Mouse (Mus musculus) cerebellum, adult 2 months (tissue): ENCODE results near the gene Gm21698. TPM values are rescaled to one million over a fixed set of nuclear protein-coding genes. Genes with fewer than 3 reads are reported as not detected.
A peak's percentile ranks its signal among the peaks of the same experiment; 100 is the strongest.
"Not testable (repeated sequence)": the region's sequence is repeated elsewhere in the genome, so short reads cannot be mapped to it uniquely, and the experiment has no call there.

ENCODE experiments used
- DNase-seq, 2 experiments: peaks; one replicate each; pipeline ENCODE4 v3.0.0; 2021
- H3K27ac ChIP-seq: fragments of 200-500 bp; 2 replicates; pipeline ENCODE4 v1.5.1; 2012; ENCODE audit warnings: low read length, control low read depth, inconsistent platforms; ENCODE audit not compliant: insufficient read depth
- H3K27me3 ChIP-seq: fragments of 200-500 bp; 2 replicates; pipeline ENCODE4 v1.6.1; 2012; ENCODE audit warnings: inconsistent platforms, mild to moderate bottlenecking, low read length, moderate library complexity; ENCODE audit not compliant: control insufficient read depth, insufficient read depth
- H3K4me1 ChIP-seq: fragments of 200-500 bp; 2 replicates; pipeline ENCODE4 v1.6.1; 2011; ENCODE audit warnings: low read length; ENCODE audit not compliant: control insufficient read depth, insufficient read depth
- H3K4me3 ChIP-seq: fragments of 200-500 bp; replicated peaks from 2 replicates; pipeline ENCODE3; 2011; ENCODE audit warnings: mild to moderate bottlenecking, low read depth, low read length, control low read depth; ENCODE audit not compliant: insufficient read depth
- CTCF ChIP-seq: fragments of 200-500 bp; IDR thresholded peaks from 2 replicates; pipeline ENCODE4 v1.5.1; 2011; ENCODE audit warnings: low read depth, mild to moderate bottlenecking, control low read depth, low read length, moderate library complexity, borderline replicate concordance; ENCODE audit not compliant: insufficient read depth
- WGBS: fragments of 180-500 bp; shearing (Covaris S2); methylation state at CpG from one replicate; pipeline ENCODE4 v1.1.7; 2018; 5-methylcytosine and 5-hydroxymethylcytosine counted together
- polyA plus RNA-seq: library from polyadenylated mRNA; depleted of rRNA; stranded (reverse); fragments of >200 nt; gene quantifications from 2 replicates; pipeline ENCODE4 v1.2.3, GENCODE M21; 2012; rRNA removed

The Gm21698 gene
- 0.03 and 0.25 TPM in 2 replicates for polyA plus RNA-seq

GRCm38 (mm10) chr5:25988550-25988949 lies at the start of gene Gm21698:
TSS of gene Gm21698 (minus strand) at chr5:25988650.
- H3K4me1 ChIP-seq, H3K4me3 ChIP-seq, H3K27me3 ChIP-seq, H3K27ac ChIP-seq, DNase-seq: not testable (repeated sequence)
- no CpG with 5 or more reads among the region's 3 CpGs for WGBS

- H3K27me3 ChIP-seq, H3K4me3 ChIP-seq, H3K27ac ChIP-seq, H3K4me1 ChIP-seq, DNase-seq: not testable (repeated sequence)
- no CpG with 5 or more reads among the region's 3 CpGs for WGBS
These were observed 34.4 kb upstream of the Gm21698 start, which contains the start of gene Gm5862 for GRCm38 (mm10) chr5:26022816-26023215. TSS of gene Gm5862 (minus strand) at chr5:26022916.

- not testable (repeated sequence) for H3K27me3 ChIP-seq, H3K4me3 ChIP-seq, H3K4me1 ChIP-seq, H3K27ac ChIP-seq
- peak in 1 of 2 experiments; percentile 4 for DNase-seq
- 15% methylated on average over 7 of the region's 7 CpGs for WGBS
These were observed 19.2 kb upstream of the Gm21698 start for GRCm38 (mm10) chr5:26007697-26008096.

DNA sequence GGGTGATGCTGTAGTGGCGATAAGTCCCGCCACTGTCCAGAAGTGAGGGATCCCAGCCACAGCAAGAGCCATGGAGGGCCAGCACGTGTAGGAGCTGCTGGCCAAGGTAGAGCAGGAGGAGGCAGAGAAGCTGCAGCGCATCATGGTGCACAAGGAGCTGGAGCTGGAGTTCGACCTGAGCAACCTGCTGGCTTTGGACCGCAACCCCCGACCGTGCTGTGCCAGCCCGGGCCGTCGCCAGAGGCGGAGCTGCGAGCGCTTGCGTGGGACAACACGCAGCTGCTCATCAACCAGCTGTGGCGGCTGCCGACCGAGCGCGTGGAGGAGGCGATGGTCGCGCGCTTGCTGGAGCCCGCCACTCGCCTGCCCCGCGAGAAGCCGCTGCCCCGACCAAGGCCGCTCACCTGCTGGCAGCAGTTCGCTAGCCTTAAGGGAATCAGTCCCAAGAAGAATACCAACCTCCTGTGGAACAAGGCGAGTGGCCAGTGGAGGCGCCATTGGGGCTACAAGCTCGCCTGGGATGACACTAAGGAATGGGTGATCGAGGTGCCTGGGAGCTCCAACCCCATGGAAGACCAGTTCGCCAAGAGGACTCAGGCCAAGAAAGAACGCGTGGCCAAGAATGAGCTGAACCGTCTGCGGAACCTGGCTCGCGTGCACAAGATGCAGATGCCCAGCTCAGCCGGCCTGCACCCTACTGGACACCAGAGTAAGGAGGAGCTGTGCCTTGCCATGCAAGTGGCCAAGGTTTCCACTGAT lies 18.7 kb upstream of the Gm21698 start:
- not testable (repeated sequence) for H3K4me1 ChIP-seq, H3K27me3 ChIP-seq, H3K27ac ChIP-seq
- TF ChIP-seq CTCF = peak; percentile 25; the same call in 1 of the 2 replicates
- peak; percentile 59 to 65 for DNase-seq
- WGBS = 9% methylated on average over 45 of the region's 45 CpGs
- peak overlapping the region; percentile 33 for H3K4me3 ChIP-seq

- DNase-seq, H3K27me3 ChIP-seq, H3K4me3 ChIP-seq, H3K27ac ChIP-seq, H3K4me1 ChIP-seq: not testable (repeated sequence)
- WGBS = 100% methylated on average over 1 of the region's 2 CpGs
These were observed 16.2 kb upstream of the Gm21698 start, which contains the start of gene Gm1979 for GRCm38 (mm10) chr5:26004698-26005097. TSS of gene Gm1979 (minus strand) at chr5:26004798.

GRCm38 (mm10) chr5:25972563-25972962 lies 15.9 kb downstream of the Gm21698 start, which contains the start of gene Gm21680:
TSS of gene Gm21680 (minus strand) at chr5:25972663.
- not testable (repeated sequence) for H3K4me3 ChIP-seq

DNA sequence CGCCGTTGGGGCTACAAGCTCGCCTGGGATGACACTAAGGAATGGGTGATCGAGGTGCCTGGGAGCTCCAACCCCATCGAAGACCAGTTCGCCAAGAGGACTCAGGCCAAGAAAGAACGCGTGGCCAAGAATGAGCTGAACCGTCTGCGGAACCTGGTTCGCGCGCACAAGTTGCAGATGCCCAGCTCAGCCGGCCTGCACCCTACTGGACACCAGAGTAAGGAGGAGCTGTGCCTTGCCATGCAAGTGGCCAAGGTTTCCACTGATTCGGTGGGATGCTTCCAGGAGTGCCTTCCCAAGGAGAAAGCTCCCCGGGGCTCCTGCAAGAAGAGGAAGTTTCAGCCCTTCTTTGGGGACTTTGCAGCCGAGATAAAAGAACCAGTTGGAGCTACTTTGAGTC lies 31.4 kb downstream of the Gm21698 start:
- DNase-seq, H3K27me3 ChIP-seq, H3K4me1 ChIP-seq, H3K27ac ChIP-seq, H3K4me3 ChIP-seq: not testable (repeated sequence)
- WGBS = 43% methylated on average over 17 of the region's 17 CpGs

More at GRCm38 (mm10) chr5:25972563-25972962, 15.9 kb downstream of the Gm21698 start, which contains the start of gene Gm21680:
- not testable (repeated sequence) for H3K27me3 ChIP-seq, DNase-seq, H3K27ac ChIP-seq, H3K4me1 ChIP-seq
- no CpG with 5 or more reads among the region's 2 CpGs for WGBS

DNA sequence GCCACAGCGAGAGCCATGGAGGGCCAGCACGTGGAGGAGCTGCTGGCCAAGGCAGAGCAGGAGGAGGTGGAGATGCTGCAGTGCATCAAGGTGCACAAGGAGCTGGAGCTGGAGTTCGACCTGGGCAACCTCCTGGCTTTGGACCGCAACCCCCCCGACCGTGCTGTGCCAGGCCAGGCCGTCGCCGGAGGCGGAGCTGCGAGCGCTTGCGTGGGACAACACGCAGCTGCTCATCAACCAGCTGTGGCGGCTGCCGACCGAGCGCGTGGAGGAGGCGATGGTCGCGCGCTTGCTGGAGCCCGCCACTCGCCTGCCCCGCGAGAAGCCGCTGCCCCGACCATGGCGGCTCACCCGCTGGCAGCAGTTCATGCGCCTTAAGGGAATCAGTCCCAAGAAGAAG lies 31.8 kb downstream of the Gm21698 start:
- DNase-seq, H3K4me3 ChIP-seq, H3K27me3 ChIP-seq, H3K27ac ChIP-seq, H3K4me1 ChIP-seq: not testable (repeated sequence)
- 35% methylated on average over 32 of the region's 32 CpGs for WGBS

- not testable (repeated sequence) for H3K4me3 ChIP-seq, H3K27me3 ChIP-seq, DNase-seq, H3K4me1 ChIP-seq, H3K27ac ChIP-seq
- 73% methylated on average over 2 of the region's 2 CpGs for WGBS
These were observed 34.1 kb downstream of the Gm21698 start, which contains the start of gene Gm21671 for GRCm38 (mm10) chr5:25954317-25954716. TSS of gene Gm21671 (minus strand) at chr5:25954417.

- not testable (repeated sequence) for H3K27ac ChIP-seq, H3K27me3 ChIP-seq, DNase-seq, H3K4me1 ChIP-seq, H3K4me3 ChIP-seq
- WGBS = 86% methylated on average over 2 of the region's 2 CpGs
These were observed 43.1 kb downstream of the Gm21698 start for GRCm38 (mm10) chr5:25945391-25945790.

DNA sequence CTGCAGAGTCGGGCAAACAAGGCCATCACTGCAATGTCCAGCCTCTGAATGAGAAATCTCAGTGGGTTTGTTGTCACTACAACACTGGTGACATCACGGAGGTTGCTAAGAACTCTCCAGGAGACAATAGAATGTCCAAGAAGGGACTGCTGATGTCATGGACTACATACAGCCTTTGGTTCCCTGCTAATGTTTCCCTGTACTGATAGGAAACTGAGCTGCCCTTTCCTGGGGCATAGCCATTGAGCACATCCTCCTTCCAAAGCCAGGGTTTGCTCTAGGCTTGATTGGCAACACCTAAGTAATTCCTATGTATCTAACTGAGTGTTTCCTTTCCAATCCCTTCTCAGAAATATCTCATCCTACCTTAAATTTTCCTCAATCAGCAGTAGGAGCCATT lies 46.2 kb downstream of the Gm21698 start, which contains the start of gene Gm21663:
TSS of gene Gm21663 (minus strand) at position 101 of the 400 bp plus-strand sequence.
- not testable (repeated sequence) for DNase-seq, H3K27ac ChIP-seq, H3K4me3 ChIP-seq, H3K27me3 ChIP-seq, H3K4me1 ChIP-seq
- WGBS = 52% methylated on average over 2 of the region's 2 CpGs
